19 mouse cellular contexts compared by ENCODE assay signal in the genomic region with DNA sequence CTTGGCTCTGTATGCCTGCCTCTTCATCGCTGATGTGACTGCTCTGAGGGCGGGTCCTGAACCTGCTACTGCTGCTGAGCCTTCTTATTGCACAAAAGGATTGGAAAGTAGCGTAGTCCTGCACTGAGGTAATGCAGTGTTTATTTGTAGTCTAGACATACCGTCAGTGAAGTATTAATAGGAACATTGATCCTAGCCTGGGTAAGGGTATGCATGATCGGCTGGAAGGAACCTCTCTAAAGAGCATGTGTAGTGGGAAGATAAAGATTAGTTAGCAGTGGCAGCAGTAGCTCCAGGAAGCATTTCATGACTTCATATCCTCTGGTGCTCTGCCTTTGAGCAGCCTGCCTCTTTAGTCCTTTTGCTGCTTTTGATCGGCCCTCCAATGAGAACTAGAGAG. TPM values are rescaled to one million over a fixed set of nuclear protein-coding genes. Genes with fewer than 3 reads are reported as not detected.
DNase-seq lines count a peak whose midpoint lies in the region; ATAC-seq and TF ChIP-seq lines count a peak whose summit lies in the region.
"Had no signal": no experiment of that assay in that cellular context is flagged by ENCODE, and none has a peak within 500 bp of the region (broad histone marks: within the 10 kb centered on the region; RNA-seq: fewer than 3 reads in every experiment).

No protein-coding gene starts in this region.

- TF ChIP-seq CTCF in thymus, adult 2 months (IDR thresholded peaks at IDR 0.05; ENCODE audit: borderline replicate concordance, control insufficient read depth, extremely low read depth, insufficient read depth, low read length, poor library complexity): no peak
- TF ChIP-seq CTCF in stomach, postnatal 0 days (IDR thresholded peaks at IDR 0.05; ENCODE audit: low read depth): no peak

- H3K4me1 ChIP-seq in heart, embryonic 14.5 days (ENCODE audit: control insufficient read depth in 2 of 2, insufficient read depth in 2 of 2, low read length in 2 of 2): peaks cover 2 to 10% of the 10 kb centered on the region in 2 experiments; a peak in 1 of 4 replicates
- H3K4me1 ChIP-seq in heart, embryonic 11.5 days (ENCODE audit: control insufficient read depth, insufficient read depth, low read length): peaks cover 5% of the 10 kb centered on the region; the same call in 1 of the 2 replicates
- peaks cover 51% of the 10 kb centered on the region for H3K4me1 ChIP-seq in thymus, adult 2 months (replicated peaks; ENCODE audit: control insufficient read depth, insufficient read depth, low read length)
- no peaks in the 10 kb centered on the region for H3K4me1 ChIP-seq in stomach, postnatal 0 days (replicated peaks; ENCODE audit: control insufficient read depth, insufficient read depth)
- H3K4me1 ChIP-seq: embryonic facial prominence, embryonic 12.5 days had no signal

- H3K27ac ChIP-seq in heart, embryonic 14.5 days (replicated peaks in 1 of 2; ENCODE audit: control insufficient read depth in 1 of 2, insufficient read depth in 1 of 2, low read depth in 2 of 2, low read length in 2 of 2): no peak overlapping the region
- no peak overlapping the region for H3K27ac ChIP-seq in heart, embryonic 11.5 days (ENCODE audit: low read depth, low read length)
- peak overlapping the region; percentile 62; the same call in 1 of the 2 replicates for H3K27ac ChIP-seq in thymus, adult 2 months (ENCODE audit: control insufficient read depth, insufficient read depth, low read length)
- no peak overlapping the region for H3K27ac ChIP-seq in stomach, postnatal 0 days (replicated peaks)
- H3K27ac ChIP-seq: embryonic facial prominence, embryonic 12.5 days; liver, embryonic 14.5 days; midbrain, embryonic 10.5 days had no signal

- WGBS in heart, embryonic 14.5 days: 27% methylated on average over 6 of the region's 6 CpGs
- WGBS in heart, embryonic 11.5 days (ENCODE audit: insufficient replicate concordance): 37% methylated on average over 6 of the region's 6 CpGs
- 49% methylated on average over 6 of the region's 6 CpGs for WGBS in thymus, adult 2 months
- WGBS in stomach, postnatal 0 days: 34% methylated on average over 6 of the region's 6 CpGs

- no peaks in the 10 kb centered on the region for H3K36me3 ChIP-seq in heart, embryonic 14.5 days (ENCODE audit: control insufficient read depth, insufficient read depth, low read length)
- no peaks in the 10 kb centered on the region for H3K36me3 ChIP-seq in heart, embryonic 11.5 days (ENCODE audit: control insufficient read depth, insufficient read depth, low read length)
- H3K36me3 ChIP-seq in thymus, adult 2 months (ENCODE audit: control insufficient read depth, insufficient read depth, low read length): no peaks in the 10 kb centered on the region
- H3K36me3 ChIP-seq in stomach, postnatal 0 days (ENCODE audit: control insufficient read depth, insufficient read depth, low read length): no peaks in the 10 kb centered on the region
- H3K36me3 ChIP-seq: embryonic facial prominence, embryonic 12.5 days; midbrain, embryonic 10.5 days had no signal

- TF ChIP-seq EP300 in stomach, postnatal 0 days (optimal IDR thresholded peaks at IDR 0.05): no peak

- no peaks in the 10 kb centered on the region for H3K9me3 ChIP-seq in heart, embryonic 14.5 days (ENCODE audit: control insufficient read depth, low read length)
- no peaks in the 10 kb centered on the region for H3K9me3 ChIP-seq in heart, embryonic 11.5 days (replicated peaks; ENCODE audit: control insufficient read depth, low read length)
- no peaks in the 10 kb centered on the region for H3K9me3 ChIP-seq in stomach, postnatal 0 days (ENCODE audit: control insufficient read depth, low read length)
- H3K9me3 ChIP-seq: embryonic facial prominence, embryonic 12.5 days; midbrain, embryonic 10.5 days had no signal

- ATAC-seq in heart, embryonic 14.5 days (ENCODE audit: insufficient number of reproducible peaks, insufficient read depth, low FRiP score, low read depth): no peak
- ATAC-seq in heart, embryonic 11.5 days (replicated peaks; ENCODE audit: insufficient number of reproducible peaks, low FRiP score, low TSS enrichment): no peak
- ATAC-seq in stomach, postnatal 0 days (ENCODE audit: low FRiP score, low TSS enrichment): peak; percentile 9; the same call in 1 of the 2 replicates
- ATAC-seq: lung, postnatal 0 days had no signal

- H3K4me2 ChIP-seq in heart, embryonic 14.5 days (ENCODE audit: low read length): peak overlapping the region; percentile 13; the same call in 1 of the 2 replicates
- no peak overlapping the region for H3K4me2 ChIP-seq in heart, embryonic 11.5 days
- no peak overlapping the region for H3K4me2 ChIP-seq in stomach, postnatal 0 days (replicated peaks; ENCODE audit: low read depth)
- H3K4me2 ChIP-seq: embryonic facial prominence, embryonic 12.5 days had no signal

- no peak overlapping the region for H3K4me3 ChIP-seq in heart, embryonic 14.5 days (ENCODE audit: control insufficient read depth in 1 of 2, insufficient read depth in 1 of 2, low read depth in 1 of 2, low read length in 2 of 2)
- H3K4me3 ChIP-seq in heart, embryonic 11.5 days (ENCODE audit: low read depth, low read length): no peak overlapping the region
- no peak overlapping the region for H3K4me3 ChIP-seq in thymus, adult 2 months (ENCODE audit: control insufficient read depth, insufficient read depth, low read length)
- no peak overlapping the region for H3K4me3 ChIP-seq in stomach, postnatal 0 days (ENCODE audit: low read depth, low read length)
- H3K4me3 ChIP-seq: embryonic facial prominence, embryonic 12.5 days; midbrain, embryonic 10.5 days had no signal

- TF ChIP-seq POLR2A in thymus, adult 2 months (IDR thresholded peaks at IDR 0.05; ENCODE audit: control insufficient read depth, extremely low read depth, insufficient read depth, low read length, poor library complexity): no peak

- peaks cover 4% of the 10 kb centered on the region; the same call in 1 of the 2 replicates for H3K27me3 ChIP-seq in heart, embryonic 14.5 days (ENCODE audit: control insufficient read depth, insufficient read depth, low read length)
- 0 out of 2 replicates have a peak, but pooled peaks cover 5% of the 10 kb centered on the region for H3K27me3 ChIP-seq in heart, embryonic 11.5 days (ENCODE audit: control insufficient read depth, insufficient read depth, low read length)
- H3K27me3 ChIP-seq in thymus, adult 2 months (ENCODE audit: control insufficient read depth, insufficient read depth, low read length): no peaks in the 10 kb centered on the region
- H3K27me3 ChIP-seq in stomach, postnatal 0 days (ENCODE audit: control insufficient read depth, insufficient read depth, low read length): no peaks in the 10 kb centered on the region
- H3K27me3 ChIP-seq: embryonic facial prominence, embryonic 12.5 days had no signal

- no peak for DNase-seq in thymus, adult 2 months
- no peak for DNase-seq in thymus, postnatal 10 days (ENCODE audit: low spot score in 2 of 2)
- DNase-seq in induced T-regulatory cell, adult 2 months (ENCODE audit: low read depth): peak; percentile 45
- no peak for DNase-seq in stomach, postnatal 0 days (ENCODE audit: low spot score)
- DNase-seq in cerebellum, adult 9-10 months: no peak
- no peak for DNase-seq in frontal cortex, postnatal 36 days (ENCODE audit: low spot score in 2 of 2)
- DNase-seq: heart, adult 18-20 months; heart, postnatal 36 days; kidney, adult 8-10 months; kidney, postnatal 4 days; layer of hippocampus, postnatal 36 days; retina, postnatal 1 day; spleen, adult 18-20 months had no signal

- no peak overlapping the region for H3K9ac ChIP-seq in heart, embryonic 14.5 days (ENCODE audit: low read length)
- H3K9ac ChIP-seq in heart, embryonic 11.5 days (ENCODE audit: low read depth, low read length): no peak overlapping the region
- no peak overlapping the region for H3K9ac ChIP-seq in stomach, postnatal 0 days (ENCODE audit: low read length)
- H3K9ac ChIP-seq: embryonic facial prominence, embryonic 12.5 days; liver, embryonic 14.5 days had no signal

RNA-seq across cellular contexts. Expression of a gene that starts 43.5 kb away (rescaled TPM):
- polyA plus RNA-seq in heart, embryonic 14.5 days (2014; fragmentation: Nextera tagmentation; extraction: Ambion mirVana): not detected in 2 replicates
- not detected in 2 replicates for polyA plus RNA-seq in heart, embryonic 11.5 days (2014; fragmentation: Nextera tagmentation; extraction: Ambion mirVana)
- polyA plus RNA-seq in thymus, adult 2 months (2012; rRNA removed): 3.6 and 4.3 TPM in 2 replicates
- polyA plus RNA-seq in stomach, postnatal 0 days (2015; fragmentation: Nextera tagmentation; extraction: Ambion mirVana): 0.02 and 0.07 TPM in 2 replicates
- polyA plus RNA-seq: embryonic facial prominence, embryonic 12.5 days; liver, embryonic 14.5 days; lung, postnatal 0 days had no signal

RNA-seq across cellular contexts. Expression of a gene that starts 52.6 kb away (rescaled TPM):
- polyA plus RNA-seq in heart, embryonic 14.5 days (2014; fragmentation: Nextera tagmentation; extraction: Ambion mirVana): 20.1 and 21.2 TPM in 2 replicates
- polyA plus RNA-seq in heart, embryonic 11.5 days (2014; fragmentation: Nextera tagmentation; extraction: Ambion mirVana): 23.8 and 28.5 TPM in 2 replicates
- polyA plus RNA-seq in thymus, adult 2 months (2012; rRNA removed): 7.1 and 8.5 TPM in 2 replicates
- polyA plus RNA-seq in stomach, postnatal 0 days (2015; fragmentation: Nextera tagmentation; extraction: Ambion mirVana): 7.6 and 8.5 TPM in 2 replicates
